Mouse (Mus musculus) hindbrain, embryonic 10.5 days (tissue): ENCODE measurements around the gene Mmaa. TPM values are rescaled to one million over a fixed set of nuclear protein-coding genes. Genes with fewer than 3 reads are reported as not detected.

Experiments used
- DNase-seq: peaks from one replicate; pipeline ENCODE4 v3.0.0-alpha.2; 2017; ENCODE audit warnings: low spot score
- H3K27ac ChIP-seq: fragments of 300-500 bp; sonication (generic); 2 replicates; pipeline ENCODE4 v1.5.1; 2016; ENCODE audit warnings: mild to moderate bottlenecking, moderate library complexity
- H3K27me3 ChIP-seq: fragments of 300-500 bp; sonication (generic); 2 replicates; pipeline ENCODE4 v1.6.1; 2016; ENCODE audit warnings: mild to moderate bottlenecking; ENCODE audit not compliant: poor library complexity, insufficient read depth, severe bottlenecking
- H3K36me3 ChIP-seq: fragments of 300-500 bp; sonication (generic); 2 replicates; pipeline ENCODE4 v1.6.1; 2016; ENCODE audit warnings: mild to moderate bottlenecking, moderate library complexity
- H3K4me1 ChIP-seq: fragments of 300-500 bp; sonication (generic); replicated peaks from 2 replicates; pipeline ENCODE4 v1.6.1; 2016; ENCODE audit warnings: mild to moderate bottlenecking
- H3K4me3 ChIP-seq: fragments of 300-500 bp; sonication (generic); 2 replicates; pipeline ENCODE4 v1.5.1; 2016; ENCODE audit warnings: mild to moderate bottlenecking, moderate library complexity
- H3K9me3 ChIP-seq: fragments of 300-500 bp; sonication (generic); 2 replicates; pipeline ENCODE4 v1.6.1; 2016; ENCODE audit warnings: mild to moderate bottlenecking, moderate library complexity
- WGBS: fragments of 180-500 bp; shearing (Covaris S2); methylation state at CpG from one replicate; pipeline ENCODE4 v1.1.7; 2016; 5-methylcytosine and 5-hydroxymethylcytosine counted together
- polyA plus RNA-seq: library from polyadenylated mRNA; unstranded; fragments of >200 nt; fragmentation: Nextera tagmentation; extraction: Ambion mirVana; gene quantifications from 2 replicates; pipeline ENCODE4 v1.2.1, GENCODE M21; 2016

Gene Mmaa
- polyA plus RNA-seq, 1 experiment from 2014 or later: 10.7 TPM

- DNase-seq: no peak
- Histone ChIP-seq H3K27me3 (no peaks in the 10 kb centered on the region), H3K27ac (no peak overlapping the region), H3K36me3 (peaks cover 24% of the 10 kb centered on the region), H3K4me3 (no peak overlapping the region), H3K9me3 (no peaks in the 10 kb centered on the region), H3K4me1 (no peaks in the 10 kb centered on the region)
- 92% methylated on average over 6 of the region's 6 CpGs for WGBS
Observed at GRCm38 (mm10) chr8:79281376-79281890, 13.3 kb downstream of the Mmaa start.

GRCm38 (mm10) chr8:79277264-79277870 is 17.4 kb downstream of the Mmaa start:
- no peaks in the 10 kb centered on the region for H3K9me3 ChIP-seq
- 80% methylated on average over 8 of the region's 8 CpGs for WGBS
- no peak overlapping the region for H3K27ac ChIP-seq
- no peaks in the 10 kb centered on the region for H3K4me1 ChIP-seq
- H3K4me3 ChIP-seq: no peak overlapping the region
- H3K36me3 ChIP-seq: peaks cover 41% of the 10 kb centered on the region
- H3K27me3 ChIP-seq: no peaks in the 10 kb centered on the region
- no peak for DNase-seq

- H3K4me1 ChIP-seq: no peaks in the 10 kb centered on the region
- no peaks in the 10 kb centered on the region for H3K9me3 ChIP-seq
- no peaks in the 10 kb centered on the region for H3K27me3 ChIP-seq
- H3K4me3 ChIP-seq: no peak overlapping the region
- no peak overlapping the region for H3K27ac ChIP-seq
- WGBS: 93% methylated on average over 10 of the region's 10 CpGs
- H3K36me3 ChIP-seq: peaks cover 49% of the 10 kb centered on the region
- DNase-seq: no peak
Observed at GRCm38 (mm10) chr8:79274940-79275339, 19.8 kb downstream of the Mmaa start.

- WGBS: 91% methylated on average over 6 of the region's 6 CpGs
- H3K9me3 ChIP-seq: no peaks in the 10 kb centered on the region
- peaks cover 51% of the 10 kb centered on the region for H3K36me3 ChIP-seq
- DNase-seq: no peak
- no peaks in the 10 kb centered on the region for H3K27me3 ChIP-seq
- no peak overlapping the region for H3K27ac ChIP-seq
- no peaks in the 10 kb centered on the region for H3K4me1 ChIP-seq
- H3K4me3 ChIP-seq: no peak overlapping the region
Observed at GRCm38 (mm10) chr8:79273776-79274175, 21.0 kb downstream of the Mmaa start.

- 80% methylated on average over 4 of the region's 4 CpGs for WGBS
- DNase-seq: no peak
- Histone ChIP-seq H3K4me3 (no peak overlapping the region), H3K9me3 (no peaks in the 10 kb centered on the region), H3K27ac (no peak overlapping the region), H3K27me3 (no peaks in the 10 kb centered on the region), H3K4me1 (no peaks in the 10 kb centered on the region), H3K36me3 (peaks cover 57% of the 10 kb centered on the region)
Observed at GRCm38 (mm10) chr8:79272676-79273075, 22.1 kb downstream of the Mmaa start.

- WGBS: 94% methylated on average over 7 of the region's 7 CpGs
- peaks cover 59% of the 10 kb centered on the region for H3K36me3 ChIP-seq
Observed at GRCm38 (mm10) chr8:79268921-79269320, 25.8 kb downstream of the Mmaa start.

GRCm38 (mm10) chr8:79261920-79262319 is 32.8 kb downstream of the Mmaa start:
- H3K36me3 ChIP-seq: peaks cover 7% of the 10 kb centered on the region; the same call in 1 of the 2 replicates
- 91% methylated on average over 5 of the region's 5 CpGs for WGBS
- H3K27me3 ChIP-seq: no peaks in the 10 kb centered on the region
- no peak for DNase-seq
- H3K27ac ChIP-seq: no peak overlapping the region
- no peaks in the 10 kb centered on the region for H3K4me1 ChIP-seq
- H3K4me3 ChIP-seq: no peak overlapping the region
- 0 out of 2 replicates have a peak, but pooled peaks cover 5% of the 10 kb centered on the region for H3K9me3 ChIP-seq

More at GRCm38 (mm10) chr8:79268921-79269320, 25.8 kb downstream of the Mmaa start:
- no peaks in the 10 kb centered on the region for H3K9me3 ChIP-seq
- H3K27ac ChIP-seq: no peak overlapping the region
- H3K4me1 ChIP-seq: no peaks in the 10 kb centered on the region
- DNase-seq: no peak
- no peak overlapping the region for H3K4me3 ChIP-seq
- H3K27me3 ChIP-seq: no peaks in the 10 kb centered on the region

- Histone ChIP-seq H3K4me1 (no peaks in the 10 kb centered on the region), H3K27ac (no peak overlapping the region), H3K27me3 (no peaks in the 10 kb centered on the region), H3K9me3 (no peaks in the 10 kb centered on the region), H3K4me3 (no peak overlapping the region), H3K36me3 (no peaks in the 10 kb centered on the region)
- 89% methylated on average over 8 of the region's 8 CpGs for WGBS
- DNase-seq: no peak
Observed at GRCm38 (mm10) chr8:79256076-79256705, 38.5 kb downstream of the Mmaa start.

GRCm38 (mm10) chr8:79253742-79254141 is 41.0 kb downstream of the Mmaa start:
- no peaks in the 10 kb centered on the region for H3K9me3 ChIP-seq
- DNase-seq: no peak
- no peak overlapping the region for H3K4me3 ChIP-seq
- 91% methylated on average over 6 of the region's 6 CpGs for WGBS
- no peaks in the 10 kb centered on the region for H3K4me1 ChIP-seq
- no peaks in the 10 kb centered on the region for H3K27me3 ChIP-seq
- H3K27ac ChIP-seq: no peak overlapping the region
- H3K36me3 ChIP-seq: no peaks in the 10 kb centered on the region

GRCm38 (mm10) chr8:79248470-79248869 is 46.3 kb downstream of the Mmaa start, which contains the start of gene 1700011L22Rik:
1700011L22Rik (minus strand) TSS chr8:79248570.
- no peak for DNase-seq
- H3K27ac ChIP-seq: no peak within 1 kb of the TSS
- H3K4me1 ChIP-seq: no peaks in the 10 kb centered on the region
- no peak within 1 kb of the TSS for H3K4me3 ChIP-seq
- H3K9me3 ChIP-seq: no peaks in the 10 kb centered on the region
- H3K27me3 ChIP-seq: no peaks in the 10 kb centered on the region
- WGBS: 92% methylated on average over 6 of the region's 6 CpGs
- no peaks in the 10 kb centered on the region for H3K36me3 ChIP-seq

- 95% methylated on average over 2 of the region's 2 CpGs for WGBS
- H3K9me3 ChIP-seq: no peaks in the 10 kb centered on the region
Observed at GRCm38 (mm10) chr8:79243422-79243821, 51.3 kb downstream of the Mmaa start.

GRCm38 (mm10) chr8:79239996-79240395 is 54.7 kb downstream of the Mmaa start:
- H3K4me1 ChIP-seq: no peaks in the 10 kb centered on the region
- H3K27me3 ChIP-seq: no peaks in the 10 kb centered on the region
- no peak overlapping the region for H3K27ac ChIP-seq
- H3K4me3 ChIP-seq: no peak overlapping the region
- WGBS: 89% methylated on average over 7 of the region's 7 CpGs
- H3K9me3 ChIP-seq: no peaks in the 10 kb centered on the region
- no peak for DNase-seq
- no peaks in the 10 kb centered on the region for H3K36me3 ChIP-seq

More at GRCm38 (mm10) chr8:79243422-79243821, 51.3 kb downstream of the Mmaa start:
- Histone ChIP-seq H3K36me3 (no peaks in the 10 kb centered on the region), H3K27me3 (no peaks in the 10 kb centered on the region), H3K27ac (no peak overlapping the region), H3K4me1 (no peaks in the 10 kb centered on the region), H3K4me3 (no peak overlapping the region)
- no peak for DNase-seq

- Histone ChIP-seq H3K9me3 (0 out of 2 replicates have a peak, but pooled peaks cover 3% of the 10 kb centered on the region), H3K27me3 (no peaks in the 10 kb centered on the region), H3K4me1 (no peaks in the 10 kb centered on the region), H3K27ac (no peak overlapping the region), H3K36me3 (no peaks in the 10 kb centered on the region), H3K4me3 (no peak overlapping the region)
- WGBS: 92% methylated on average over 3 of the region's 3 CpGs
- no peak for DNase-seq
Observed at GRCm38 (mm10) chr8:79239320-79239719, 55.4 kb downstream of the Mmaa start.
